Mouse (Mus musculus): Measurements from ENCODE around the gene Stab1. TPM values are rescaled to one million over a fixed set of nuclear protein-coding genes. Genes with fewer than 3 reads are reported as not detected.

The Stab1 gene
- polyA plus RNA-seq, 1 experiment from 2014 or later: 76.1 TPM

- peaks cover 3% of the 10 kb centered on the region for H3K4me1 ChIP-seq (ENCODE audit: control insufficient read depth, insufficient read depth, low read length)
- H3K4me2 ChIP-seq (ENCODE audit: low read depth, low read length): no peak overlapping the region
- H3K9ac ChIP-seq (ENCODE audit: low read depth, low read length): no peak overlapping the region
- 87% methylated on average over 7 of the region's 7 CpGs for WGBS
- no peak overlapping the region for H3K4me3 ChIP-seq (ENCODE audit: low read depth, low read length)
- ATAC-seq (ENCODE audit: low read depth) (no peak), DNase-seq (ENCODE audit: low spot score) (no peak)
- H3K9me3 ChIP-seq (ENCODE audit: control insufficient read depth, low read length): no peaks in the 10 kb centered on the region
- peaks cover 97% of the 10 kb centered on the region for H3K36me3 ChIP-seq (ENCODE audit: control insufficient read depth, insufficient read depth, low read length)
- H3K27me3 ChIP-seq (replicated peaks; ENCODE audit: control insufficient read depth, insufficient read depth, low read length): no peaks in the 10 kb centered on the region
- no peak overlapping the region for H3K27ac ChIP-seq (replicated peaks; ENCODE audit: low read depth, low read length)
Measured at GRCm38 (mm10) chr14:31199599-31199998, 31.2 kb upstream of the Stab1 start.

GRCm38 (mm10) chr14:31197547-31198516, 29.4 kb upstream of the Stab1 start:
- H3K9ac ChIP-seq (ENCODE audit: low read depth, low read length): no peak overlapping the region
- peaks cover 91% of the 10 kb centered on the region for H3K36me3 ChIP-seq (ENCODE audit: control insufficient read depth, insufficient read depth, low read length)
- no peak overlapping the region for H3K4me3 ChIP-seq (ENCODE audit: low read depth, low read length)
- H3K27me3 ChIP-seq (replicated peaks; ENCODE audit: control insufficient read depth, insufficient read depth, low read length): no peaks in the 10 kb centered on the region
- peak; percentile 81 for ATAC-seq (ENCODE audit: low read depth)
- H3K4me2 ChIP-seq (ENCODE audit: low read depth, low read length): no peak overlapping the region
- H3K27ac ChIP-seq (replicated peaks; ENCODE audit: low read depth, low read length): no peak overlapping the region; the same call in 1 of the 2 replicates
- H3K4me1 ChIP-seq (ENCODE audit: control insufficient read depth, insufficient read depth, low read length): no peaks in the 10 kb centered on the region
- DNase-seq (ENCODE audit: low spot score): peak; percentile 78
- H3K9me3 ChIP-seq (ENCODE audit: control insufficient read depth, low read length): no peaks in the 10 kb centered on the region
- WGBS: 60% methylated on average over 16 of the region's 16 CpGs

- Histone ChIP-seq H3K27ac (replicated peaks; ENCODE audit: low read depth, low read length) (no peak overlapping the region), H3K27me3 (replicated peaks; ENCODE audit: control insufficient read depth, insufficient read depth, low read length) (no peaks in the 10 kb centered on the region)
- no peak for ATAC-seq (ENCODE audit: low read depth)
Measured at GRCm38 (mm10) chr14:31195968-31196367, 27.5 kb upstream of the Stab1 start.

GRCm38 (mm10) chr14:31195521-31195920, 27.1 kb upstream of the Stab1 start:
- no peak overlapping the region for H3K27ac ChIP-seq (replicated peaks; ENCODE audit: low read depth, low read length)

More at GRCm38 (mm10) chr14:31195968-31196367, 27.5 kb upstream of the Stab1 start:
- Histone ChIP-seq H3K9me3 (ENCODE audit: control insufficient read depth, low read length) (no peaks in the 10 kb centered on the region), H3K36me3 (ENCODE audit: control insufficient read depth, insufficient read depth, low read length) (peaks cover 91% of the 10 kb centered on the region), H3K4me1 (ENCODE audit: control insufficient read depth, insufficient read depth, low read length) (no peaks in the 10 kb centered on the region), H3K4me3 (ENCODE audit: low read depth, low read length) (no peak overlapping the region), H3K9ac (ENCODE audit: low read depth, low read length) (no peak overlapping the region), H3K4me2 (ENCODE audit: low read depth, low read length) (no peak overlapping the region)
- no peak for DNase-seq (ENCODE audit: low spot score)

GRCm38 (mm10) chr14:31194891-31195513, 26.6 kb upstream of the Stab1 start:
- DNase-seq (ENCODE audit: low spot score) (no peak), ATAC-seq (ENCODE audit: low read depth) (no peak)
- Histone ChIP-seq H3K4me3 (ENCODE audit: low read depth, low read length) (no peak overlapping the region), H3K4me2 (ENCODE audit: low read depth, low read length) (no peak overlapping the region), H3K9me3 (ENCODE audit: control insufficient read depth, low read length) (no peaks in the 10 kb centered on the region), H3K27me3 (replicated peaks; ENCODE audit: control insufficient read depth, insufficient read depth, low read length) (no peaks in the 10 kb centered on the region), H3K9ac (ENCODE audit: low read depth, low read length) (no peak overlapping the region), H3K27ac (replicated peaks; ENCODE audit: low read depth, low read length) (no peak overlapping the region), H3K36me3 (ENCODE audit: control insufficient read depth, insufficient read depth, low read length) (peaks cover 91% of the 10 kb centered on the region), H3K4me1 (ENCODE audit: control insufficient read depth, insufficient read depth, low read length) (no peaks in the 10 kb centered on the region)
- WGBS: 73% methylated on average over 14 of the region's 14 CpGs

More at GRCm38 (mm10) chr14:31195521-31195920, 27.1 kb upstream of the Stab1 start:
- Histone ChIP-seq H3K36me3 (ENCODE audit: control insufficient read depth, insufficient read depth, low read length) (peaks cover 91% of the 10 kb centered on the region), H3K4me3 (ENCODE audit: low read depth, low read length) (no peak overlapping the region), H3K4me2 (ENCODE audit: low read depth, low read length) (no peak overlapping the region), H3K4me1 (ENCODE audit: control insufficient read depth, insufficient read depth, low read length) (no peaks in the 10 kb centered on the region), H3K27me3 (replicated peaks; ENCODE audit: control insufficient read depth, insufficient read depth, low read length) (no peaks in the 10 kb centered on the region), H3K9me3 (ENCODE audit: control insufficient read depth, low read length) (no peaks in the 10 kb centered on the region), H3K9ac (ENCODE audit: low read depth, low read length) (no peak overlapping the region)
- ATAC-seq (ENCODE audit: low read depth) (no peak), DNase-seq (ENCODE audit: low spot score) (no peak)
- 94% methylated on average over 4 of the region's 4 CpGs for WGBS

- Histone ChIP-seq H3K27ac (replicated peaks; ENCODE audit: low read depth, low read length) (no peak overlapping the region), H3K27me3 (replicated peaks; ENCODE audit: control insufficient read depth, insufficient read depth, low read length) (no peaks in the 10 kb centered on the region), H3K36me3 (ENCODE audit: control insufficient read depth, insufficient read depth, low read length) (peaks cover 92% of the 10 kb centered on the region), H3K4me3 (ENCODE audit: low read depth, low read length) (no peak overlapping the region), H3K9me3 (ENCODE audit: control insufficient read depth, low read length) (no peaks in the 10 kb centered on the region), H3K4me1 (ENCODE audit: control insufficient read depth, insufficient read depth, low read length) (no peaks in the 10 kb centered on the region), H3K4me2 (ENCODE audit: low read depth, low read length) (no peak overlapping the region), H3K9ac (ENCODE audit: low read depth, low read length) (no peak overlapping the region)
- ATAC-seq (ENCODE audit: low read depth): no peak
- no peak for DNase-seq (ENCODE audit: low spot score)
- WGBS: 94% methylated on average over 2 of the region's 2 CpGs
Measured at GRCm38 (mm10) chr14:31194441-31194840, 26.0 kb upstream of the Stab1 start.

DNA sequence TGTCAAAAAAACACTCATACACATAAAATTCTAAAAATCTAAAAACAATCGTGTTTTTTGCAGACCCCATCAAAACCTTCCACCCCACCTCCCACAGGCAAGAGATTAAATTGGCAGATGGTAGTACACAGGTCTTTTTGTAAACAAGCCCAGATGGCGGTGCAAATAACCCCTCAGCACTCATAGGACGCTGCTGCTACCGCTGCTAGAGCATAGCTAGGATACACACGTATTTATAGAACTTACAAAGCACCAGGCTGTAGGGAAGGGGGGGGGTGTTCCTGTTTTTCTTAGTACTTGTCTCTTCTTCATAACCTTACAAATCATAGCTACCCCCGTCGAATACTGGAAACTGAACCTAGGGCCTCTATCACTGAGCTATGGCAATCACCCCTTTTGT, 25.4 kb upstream of the Stab1 start:
- H3K9ac ChIP-seq (ENCODE audit: low read depth, low read length): no peak overlapping the region
- H3K4me3 ChIP-seq (ENCODE audit: low read depth, low read length): no peak overlapping the region
- no peaks in the 10 kb centered on the region for H3K27me3 ChIP-seq (replicated peaks; ENCODE audit: control insufficient read depth, insufficient read depth, low read length)
- H3K36me3 ChIP-seq (ENCODE audit: control insufficient read depth, insufficient read depth, low read length): peaks cover 92% of the 10 kb centered on the region
- ATAC-seq (ENCODE audit: low read depth) (no peak), DNase-seq (ENCODE audit: low spot score) (no peak)
- no peak overlapping the region for H3K4me2 ChIP-seq (ENCODE audit: low read depth, low read length)
- H3K27ac ChIP-seq (replicated peaks; ENCODE audit: low read depth, low read length): no peak overlapping the region
- H3K9me3 ChIP-seq (ENCODE audit: control insufficient read depth, low read length): no peaks in the 10 kb centered on the region
- WGBS: 78% methylated on average over 7 of the region's 7 CpGs
- H3K4me1 ChIP-seq (ENCODE audit: control insufficient read depth, insufficient read depth, low read length): no peaks in the 10 kb centered on the region

- no peak for ATAC-seq (ENCODE audit: low read depth)
- H3K27ac ChIP-seq (replicated peaks; ENCODE audit: low read depth, low read length): no peak overlapping the region
- no peaks in the 10 kb centered on the region for H3K27me3 ChIP-seq (replicated peaks; ENCODE audit: control insufficient read depth, insufficient read depth, low read length)
- H3K4me2 ChIP-seq (ENCODE audit: low read depth, low read length): no peak overlapping the region
- no peak overlapping the region for H3K4me3 ChIP-seq (ENCODE audit: low read depth, low read length)
- DNase-seq (ENCODE audit: low spot score): no peak
- no peaks in the 10 kb centered on the region for H3K9me3 ChIP-seq (ENCODE audit: control insufficient read depth, low read length)
- H3K4me1 ChIP-seq (ENCODE audit: control insufficient read depth, insufficient read depth, low read length): no peaks in the 10 kb centered on the region
- 62% methylated on average over 2 of the region's 2 CpGs for WGBS
- no peak overlapping the region for H3K9ac ChIP-seq (ENCODE audit: low read depth, low read length)
- H3K36me3 ChIP-seq (ENCODE audit: control insufficient read depth, insufficient read depth, low read length): peaks cover 93% of the 10 kb centered on the region
Measured at GRCm38 (mm10) chr14:31191936-31192335, 23.5 kb upstream of the Stab1 start.

Data from embryonic facial prominence, embryonic 14.5 days (tissue).